Mouse (Mus musculus) inflammation-experienced regulatory T-cells, adult 6 months (primary cell): ENCODE data around the gene Hs6st3. TPM values are rescaled to one million over a fixed set of nuclear protein-coding genes. Genes with fewer than 3 reads are reported as not detected.
"Not testable (repeated sequence)": the region's sequence is repeated elsewhere in the genome, so short reads cannot be mapped to it uniquely, and the experiment has no call there.

ENCODE experiments used
- ATAC-seq: one replicate; pipeline ENCODE4 v1.8.0; 2017
- polyA plus RNA-seq, 3 experiments: library from polyadenylated mRNA; unstranded; fragments of 100-300 nt; shearing (Covaris generic); gene quantifications; one replicate each; pipeline ENCODE4 v1.2.1; 2017

The Hs6st3 gene
- polyA plus RNA-seq, 3 experiments from 2014 or later, result not detected

- no peak for ATAC-seq
Observed at GRCm38 (mm10) chr14:119452797-119453196, 314.7 kb downstream of the Hs6st3 start.

GRCm38 (mm10) chr14:119464308-119464707, 326.2 kb downstream of the Hs6st3 start:
- ATAC-seq, result no peak

- ATAC-seq, result no peak
Observed at GRCm38 (mm10) chr14:119464883-119465282, 326.7 kb downstream of the Hs6st3 start.

GRCm38 (mm10) chr14:119466899-119467588, 328.9 kb downstream of the Hs6st3 start:
- no peak for ATAC-seq

- no peak for ATAC-seq
Observed at GRCm38 (mm10) chr14:119476582-119476981, 338.4 kb downstream of the Hs6st3 start.

- ATAC-seq, result no peak
Observed at GRCm38 (mm10) chr14:119477836-119478235, 339.7 kb downstream of the Hs6st3 start.

GRCm38 (mm10) chr14:119488978-119489703, 351.0 kb downstream of the Hs6st3 start:
- no peak for ATAC-seq

- ATAC-seq, result no peak
Observed at GRCm38 (mm10) chr14:119520632-119521031, 382.5 kb downstream of the Hs6st3 start.

- ATAC-seq, result no peak
Observed at GRCm38 (mm10) chr14:119521056-119521455, 382.9 kb downstream of the Hs6st3 start.

GRCm38 (mm10) chr14:119532889-119533546, 394.9 kb downstream of the Hs6st3 start:
- ATAC-seq, result no peak

GRCm38 (mm10) chr14:119540505-119540904, 402.4 kb downstream of the Hs6st3 start:
- ATAC-seq, result no peak

GRCm38 (mm10) chr14:119544596-119544995, 406.5 kb downstream of the Hs6st3 start:
- ATAC-seq, result no peak

- ATAC-seq, result no peak
Observed at GRCm38 (mm10) chr14:119558356-119558755, 420.2 kb downstream of the Hs6st3 start.

GRCm38 (mm10) chr14:119582039-119582508, 443.9 kb downstream of the Hs6st3 start:
- ATAC-seq, result no peak

GRCm38 (mm10) chr14:119585069-119585468, 446.9 kb downstream of the Hs6st3 start:
- no peak for ATAC-seq

- not testable (repeated sequence) for ATAC-seq
Observed at GRCm38 (mm10) chr14:119587365-119587764, 449.2 kb downstream of the Hs6st3 start.

- no peak for ATAC-seq
Observed at GRCm38 (mm10) chr14:119604327-119604726, 466.2 kb downstream of the Hs6st3 start.

- no peak for ATAC-seq
Observed at GRCm38 (mm10) chr14:119612793-119613192, 474.7 kb downstream of the Hs6st3 start.

GRCm38 (mm10) chr14:119629127-119629526, 491.0 kb downstream of the Hs6st3 start:
- no peak for ATAC-seq

GRCm38 (mm10) chr14:119633090-119633489, 494.9 kb downstream of the Hs6st3 start:
- no peak for ATAC-seq

GRCm38 (mm10) chr14:119633626-119634025, 495.5 kb downstream of the Hs6st3 start:
- no peak for ATAC-seq

GRCm38 (mm10) chr14:119642874-119643273, 504.7 kb downstream of the Hs6st3 start:
- no peak for ATAC-seq

GRCm38 (mm10) chr14:119643840-119644239, 505.7 kb downstream of the Hs6st3 start:
- ATAC-seq, result no peak
